Mouse (Mus musculus) 3134 (cell line): ENCODE results near the gene Ctxn1.

Experiments
- DNase-seq: peaks from one replicate; pipeline ENCODE4 v3.0.0-alpha.2; 2011; ENCODE audit warnings: low spot score; ENCODE audit not compliant: insufficient read length; ENCODE audit errors: extremely low read depth

Ctxn1 gene

GRCm38 (mm10) chr8:4252116-4252760 is 6.8 kb downstream of the Ctxn1 start:
- DNase-seq = no peak

DNA sequence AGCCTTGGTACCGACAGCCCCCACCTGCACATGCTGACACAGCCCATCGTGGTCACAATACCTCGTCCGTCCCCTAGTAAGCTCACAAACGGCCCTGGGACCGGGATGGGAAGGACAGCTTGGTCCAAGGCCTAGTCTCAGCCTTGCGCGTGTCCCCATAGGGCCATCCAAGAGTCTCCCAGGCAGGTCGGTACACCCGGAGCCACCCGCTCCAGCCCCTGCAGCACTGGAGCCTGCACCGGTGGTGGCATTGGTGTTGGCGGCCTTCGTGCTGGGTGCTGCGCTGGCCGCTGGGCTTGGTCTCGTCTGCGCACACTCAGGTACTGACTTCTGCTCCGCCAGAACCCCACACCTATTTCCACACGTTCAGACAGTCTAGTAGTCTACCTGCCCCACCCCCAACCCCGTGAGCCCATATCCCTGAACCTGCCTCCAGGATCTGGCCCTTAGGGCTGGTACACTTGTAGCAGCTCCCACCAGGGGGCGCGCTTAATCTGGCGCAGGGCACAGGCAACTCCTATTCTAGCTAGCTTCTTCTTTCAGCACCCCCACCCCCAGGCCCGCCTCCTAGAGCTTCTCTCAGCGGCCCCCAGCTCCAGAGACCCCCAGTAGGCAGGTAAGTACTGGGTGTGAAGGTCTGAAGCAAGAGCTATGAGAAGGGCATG is 8.6 kb downstream of the Ctxn1 start:
- peak; percentile 66 for DNase-seq

DNA sequence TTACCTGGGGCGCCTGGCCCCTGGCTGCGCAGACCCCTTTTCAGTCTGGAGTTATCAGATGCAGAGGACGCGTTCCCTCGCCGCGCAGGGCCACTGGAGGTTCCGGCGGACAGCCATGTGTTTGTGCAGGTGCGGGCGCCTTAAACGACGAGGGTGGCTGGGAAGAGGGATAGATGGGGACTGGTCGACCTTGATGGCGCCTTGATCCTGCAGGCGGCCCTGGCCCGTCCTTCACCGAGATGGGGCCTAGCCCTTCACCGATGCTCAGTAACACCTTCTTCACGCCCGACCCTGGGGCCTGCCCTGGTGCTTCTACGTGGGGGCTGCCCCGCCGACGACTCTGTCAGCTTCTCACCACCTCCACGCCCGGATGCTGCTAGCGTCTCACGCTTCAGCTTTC is 9.9 kb downstream of the Ctxn1 start:
- no peak for DNase-seq

DNA sequence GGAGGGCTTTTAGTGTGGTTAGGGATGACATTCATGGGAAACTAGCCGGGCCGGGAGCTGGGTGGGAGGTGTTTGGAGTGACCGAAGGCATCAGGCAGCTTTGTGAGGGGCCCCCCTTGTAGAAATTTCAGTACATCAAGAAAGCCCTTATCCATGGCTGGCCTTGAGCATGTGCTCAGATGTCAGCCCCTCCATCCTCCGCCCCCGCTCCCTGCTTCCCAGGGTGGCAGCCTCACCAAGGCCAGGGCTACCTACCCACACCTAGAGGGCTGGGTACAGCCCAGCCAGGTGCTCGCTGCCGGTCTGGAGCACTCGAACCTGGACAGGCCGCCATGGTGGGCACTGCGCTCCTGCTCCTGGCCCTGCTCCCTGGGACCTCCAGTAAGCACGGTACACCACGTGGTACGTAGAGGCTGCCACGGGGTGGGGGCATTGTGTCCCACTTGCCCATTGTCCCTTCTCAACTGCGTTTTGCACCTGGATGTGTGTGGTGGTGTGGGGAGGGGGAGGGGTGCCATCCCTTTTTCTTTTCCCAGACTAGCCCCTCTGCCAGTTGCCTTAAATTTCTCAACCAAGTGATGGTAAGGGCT is 11.0 kb downstream of the Ctxn1 start, which contains the start of gene Tgfbr3l:
Gene Tgfbr3l (plus strand): TSS at position 264 of the 590 bp plus-strand sequence.
- DNase-seq = no peak

DNA sequence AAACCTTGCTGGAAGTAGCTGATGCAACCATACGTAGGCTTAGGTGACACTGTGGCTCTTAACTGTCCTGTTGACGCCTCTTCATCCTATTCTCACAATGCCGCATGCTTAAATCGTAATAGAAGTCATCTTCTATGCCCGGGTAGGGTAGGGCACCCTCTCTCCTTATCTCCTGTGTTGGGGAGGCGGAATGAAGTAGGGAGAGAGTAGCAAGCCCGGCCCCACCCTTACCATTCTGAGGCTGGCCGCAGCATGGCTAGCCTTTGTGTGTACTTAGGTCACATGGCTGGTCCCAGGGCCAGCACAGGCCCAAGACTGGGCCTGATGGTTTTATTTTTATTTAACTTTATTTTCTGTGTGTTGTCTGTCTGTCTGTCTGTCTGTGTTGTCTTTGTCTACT is 11.8 kb downstream of the Ctxn1 start:
- no peak for DNase-seq

- DNase-seq = no peak
These were observed 13.3 kb downstream of the Ctxn1 start for GRCm38 (mm10) chr8:4245737-4246136.

- no peak for DNase-seq
These were observed 14.0 kb downstream of the Ctxn1 start for GRCm38 (mm10) chr8:4245061-4245460.

- DNase-seq = no peak
These were observed 19.7 kb downstream of the Ctxn1 start for GRCm38 (mm10) chr8:4239193-4239890.

GRCm38 (mm10) chr8:4238434-4239192 is 20.5 kb downstream of the Ctxn1 start, which contains the start of the genes Map2k7 and Gm49320:
TSS of gene Map2k7 (plus strand) at chr8:4238740.
TSS of gene Gm49320 (plus strand) at chr8:4238865.
- peak; percentile 98 for DNase-seq

DNA sequence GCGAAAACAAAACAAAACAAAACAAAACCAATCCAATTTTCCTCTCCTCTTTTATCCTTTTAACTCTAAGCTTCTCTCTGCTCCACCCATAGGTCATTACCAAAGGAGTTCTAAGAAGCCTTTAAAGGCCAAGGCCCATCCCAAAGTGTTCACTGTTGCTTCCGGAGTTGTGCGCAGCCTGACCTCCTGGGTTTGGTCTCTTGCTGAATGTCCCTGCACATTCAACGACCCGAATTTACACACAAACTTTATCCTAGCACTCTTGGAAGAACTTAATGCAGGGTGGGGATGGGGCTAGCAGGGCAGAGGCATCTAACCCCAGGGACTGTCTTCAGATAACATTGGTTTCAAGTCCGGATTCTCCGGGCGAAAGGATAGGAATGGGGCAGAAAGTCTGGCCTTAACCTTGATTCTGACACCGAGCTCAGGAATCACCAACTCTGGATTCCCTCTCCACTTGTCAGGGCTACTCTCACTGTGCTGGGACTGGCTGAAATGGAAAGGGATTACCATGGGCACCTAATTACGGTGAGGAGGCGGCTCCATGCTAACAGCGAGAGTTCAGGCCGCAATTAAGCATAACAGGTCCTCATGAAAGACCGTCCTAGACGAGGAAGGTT is 21.1 kb downstream of the Ctxn1 start:
- DNase-seq = no peak

- no peak for DNase-seq
These were observed 28.3 kb downstream of the Ctxn1 start for GRCm38 (mm10) chr8:4230612-4231351.

DNA sequence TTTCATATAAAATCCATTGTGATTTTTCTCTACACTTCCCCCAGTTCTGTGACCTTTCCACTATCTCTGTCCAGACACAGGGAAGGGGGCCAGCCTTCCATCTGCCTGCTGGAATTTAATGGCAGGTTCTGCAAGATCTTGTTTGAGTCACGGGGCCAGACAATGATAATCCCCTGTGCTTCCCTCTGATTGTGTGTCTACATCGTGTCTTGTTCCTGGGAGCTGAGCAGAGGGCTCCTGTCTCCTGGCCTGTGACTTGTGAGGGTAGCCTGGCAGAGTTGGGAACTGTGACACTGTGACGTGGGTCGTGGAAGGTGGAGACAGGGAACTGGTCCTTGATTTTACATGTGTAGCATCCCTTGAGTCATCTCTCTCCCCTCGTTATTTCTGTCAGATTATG is 29.3 kb downstream of the Ctxn1 start:
- no peak for DNase-seq

- DNase-seq = no peak
These were observed 31.2 kb downstream of the Ctxn1 start for GRCm38 (mm10) chr8:4227919-4228318.

- peak; percentile 83 for DNase-seq
These were observed 32.2 kb downstream of the Ctxn1 start, which contains the start of gene Lrrc8e for GRCm38 (mm10) chr8:4226739-4227347. TSS of gene Lrrc8e (plus strand) at chr8:4226827.

DNA sequence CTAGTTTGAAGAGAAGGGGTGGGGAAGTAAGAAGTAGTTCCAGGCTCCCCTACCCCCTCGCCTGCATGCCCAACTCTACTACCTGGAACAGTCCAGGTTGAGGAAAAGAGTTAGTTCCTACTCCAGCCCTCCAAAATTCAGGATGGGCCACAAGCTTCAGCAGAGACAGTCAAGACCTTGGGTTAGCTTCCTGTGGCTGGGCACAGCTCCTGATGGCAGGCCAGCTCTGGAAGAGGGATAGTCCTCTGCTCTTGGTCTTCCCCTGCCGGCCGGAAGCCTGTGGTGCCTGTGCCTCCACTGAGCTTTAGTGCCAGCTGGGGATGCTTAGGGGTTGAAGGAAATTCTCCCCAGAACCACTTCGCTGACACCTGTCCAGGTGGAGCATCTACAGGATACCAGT is 32.8 kb downstream of the Ctxn1 start:
- DNase-seq = no peak

GRCm38 (mm10) chr8:4222059-4222458 is 37.0 kb downstream of the Ctxn1 start:
- DNase-seq = no peak

DNA sequence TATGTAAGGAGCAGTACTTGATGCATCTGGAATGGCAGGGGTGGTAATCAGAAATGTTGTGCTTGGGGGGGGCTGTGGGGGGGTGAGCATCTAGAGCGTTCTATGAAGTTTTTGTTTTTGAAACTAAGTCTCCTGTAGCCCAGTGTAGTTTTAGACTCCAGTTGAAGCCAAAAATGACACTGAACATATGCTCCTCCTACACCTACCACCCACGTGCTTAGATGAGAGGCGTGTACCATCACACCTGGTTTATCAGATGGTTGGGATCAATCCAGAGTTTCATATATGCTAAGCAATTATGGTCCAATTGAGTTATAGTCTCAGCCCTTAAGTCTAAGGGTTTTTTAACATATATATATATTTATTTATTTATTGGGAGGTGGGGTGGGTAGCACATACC is 39.5 kb downstream of the Ctxn1 start:
- DNase-seq = no peak

DNA sequence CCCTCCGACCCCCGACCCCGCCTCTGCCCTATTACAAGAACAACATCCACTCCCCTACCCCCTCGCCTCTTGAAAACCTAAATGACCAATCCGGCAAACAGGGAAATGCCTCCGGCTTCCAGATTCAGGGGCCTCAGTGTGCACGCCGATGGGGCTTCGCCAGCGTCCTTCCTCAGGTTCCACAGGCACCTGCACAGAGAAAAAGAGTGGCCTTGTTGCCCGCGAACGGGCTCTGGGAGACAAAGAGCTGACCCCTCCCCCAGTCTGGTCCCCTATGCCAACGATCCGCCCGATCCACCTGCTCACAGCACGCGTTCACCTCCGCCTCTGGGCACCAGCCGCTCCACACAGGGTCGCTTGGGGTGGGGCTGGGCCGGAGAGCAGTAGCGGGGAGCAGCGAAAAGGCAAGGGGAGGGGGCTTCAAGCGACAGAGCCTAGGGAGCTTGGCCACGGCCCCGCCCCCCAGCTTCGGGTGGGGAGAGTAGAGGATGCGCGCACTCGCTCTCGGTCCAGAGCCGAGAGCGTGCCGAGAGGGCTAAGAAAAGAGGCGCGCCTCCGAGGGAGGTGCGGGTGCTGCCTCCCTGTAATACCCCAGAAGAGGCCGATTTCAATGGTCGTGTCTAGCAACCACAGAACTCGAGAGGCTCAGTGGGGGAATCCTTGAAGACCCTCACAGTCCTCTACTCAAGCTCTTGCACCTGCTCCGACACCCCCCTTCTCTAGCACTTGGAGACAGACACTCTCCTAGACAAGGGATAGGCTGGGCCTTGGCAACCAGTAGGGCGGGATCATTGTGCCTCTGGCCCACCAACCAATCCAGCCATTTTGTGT is 42.1 kb downstream of the Ctxn1 start, which contains the start of gene Prr36:
Gene Prr36 (minus strand): TSS at position 669 of the 831 bp plus-strand sequence.
- DNase-seq = no peak
